Mouse (Mus musculus) Muller cell, postnatal 12 days (primary cell): ENCODE data around the gene Tbc1d7.

Experiments used
- DNase-seq: peaks from one replicate; pipeline ENCODE4 v3.0.0-alpha.2; 2015; ENCODE audit errors: inconsistent ontology term

Tbc1d7 gene

GRCm38 (mm10) chr13:43171020-43171710 is at the start of gene Tbc1d7:
Gene Tbc1d7, minus strand, starts transcription at chr13:43171501.
- peak; percentile 98 for DNase-seq

- DNase-seq: no peak
Measured at GRCm38 (mm10) chr13:43220635-43221034, 49.3 kb upstream of the Tbc1d7 start.

- DNase-seq: no peak
Measured at GRCm38 (mm10) chr13:43218764-43219163, 47.5 kb upstream of the Tbc1d7 start.

- no peak for DNase-seq
Measured at GRCm38 (mm10) chr13:43218284-43218683, 47.0 kb upstream of the Tbc1d7 start.

- no peak for DNase-seq
Measured at GRCm38 (mm10) chr13:43217686-43218085, 46.4 kb upstream of the Tbc1d7 start.

GRCm38 (mm10) chr13:43217059-43217458 is 45.8 kb upstream of the Tbc1d7 start:
- no peak for DNase-seq

GRCm38 (mm10) chr13:43215994-43216706 is 44.8 kb upstream of the Tbc1d7 start:
- no peak for DNase-seq

GRCm38 (mm10) chr13:43215144-43215993 is 44.1 kb upstream of the Tbc1d7 start:
- DNase-seq: no peak

GRCm38 (mm10) chr13:43212338-43212737 is 41.0 kb upstream of the Tbc1d7 start:
- peak; percentile 74 for DNase-seq

GRCm38 (mm10) chr13:43210956-43211355 is 39.7 kb upstream of the Tbc1d7 start:
- DNase-seq: no peak

- no peak for DNase-seq
Measured at GRCm38 (mm10) chr13:43209560-43209959, 38.3 kb upstream of the Tbc1d7 start.

- no peak for DNase-seq
Measured at GRCm38 (mm10) chr13:43208914-43209439, 37.7 kb upstream of the Tbc1d7 start.

- peak; percentile 57 for DNase-seq
Measured at GRCm38 (mm10) chr13:43206118-43206683, 34.9 kb upstream of the Tbc1d7 start.

- no peak for DNase-seq
Measured at GRCm38 (mm10) chr13:43203641-43204040, 32.3 kb upstream of the Tbc1d7 start.

- no peak for DNase-seq
Measured at GRCm38 (mm10) chr13:43203234-43203633, 31.9 kb upstream of the Tbc1d7 start.

- DNase-seq: peak; percentile 55
Measured at GRCm38 (mm10) chr13:43202351-43202750, 31.1 kb upstream of the Tbc1d7 start.

- DNase-seq: peak; percentile 28
Measured at GRCm38 (mm10) chr13:43201033-43201432, 29.7 kb upstream of the Tbc1d7 start.

GRCm38 (mm10) chr13:43200473-43200872 is 29.2 kb upstream of the Tbc1d7 start:
- no peak for DNase-seq

- DNase-seq: no peak
Measured at GRCm38 (mm10) chr13:43199749-43200148, 28.4 kb upstream of the Tbc1d7 start.

GRCm38 (mm10) chr13:43199282-43199681 is 28.0 kb upstream of the Tbc1d7 start:
- no peak for DNase-seq

GRCm38 (mm10) chr13:43197187-43197586 is 25.9 kb upstream of the Tbc1d7 start:
- no peak for DNase-seq

GRCm38 (mm10) chr13:43196000-43196399 is 24.7 kb upstream of the Tbc1d7 start:
- no peak for DNase-seq
